Mouse (Mus musculus): ENCODE data around the gene Fam110a. TPM values are rescaled to one million over a fixed set of nuclear protein-coding genes. Genes with fewer than 3 reads are reported as not detected.

Gene Fam110a
- polyA plus RNA-seq, 1 experiment = 24.3 TPM

DNA sequence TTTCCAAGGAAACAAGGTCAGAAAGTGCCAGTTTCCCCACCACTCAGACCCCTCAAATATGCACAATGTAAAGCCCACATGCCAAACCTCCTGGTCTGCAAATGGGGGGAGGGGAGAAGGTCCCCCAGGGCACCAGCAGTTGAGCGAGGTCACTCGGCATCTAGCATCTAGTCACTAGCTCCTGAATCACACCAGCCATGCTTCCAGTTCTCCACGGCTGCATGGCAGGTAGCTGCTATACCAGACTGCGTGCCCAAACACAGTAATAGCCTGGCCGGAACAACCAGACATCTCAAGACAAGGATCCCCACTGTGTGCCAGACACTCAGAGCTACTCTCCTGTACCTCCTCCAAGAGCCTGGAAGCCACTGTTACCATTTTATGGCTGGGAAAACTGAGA is 8.3 kb downstream of the Fam110a start:
- H3K27me3 ChIP-seq (ENCODE audit: control insufficient read depth, insufficient read depth, insufficient read length) = no peaks in the 10 kb centered on the region
- peaks cover 75% of the 10 kb centered on the region for H3K79me2 ChIP-seq (ENCODE audit: control insufficient read depth, insufficient read depth)
- TF ChIP-seq FOSL1 (IDR thresholded peaks at IDR 0.05; ENCODE audit: insufficient read depth, low read length, poor library complexity, severe bottlenecking) (no peak), MYOD1 (IDR thresholded peaks at IDR 0.05; ENCODE audit: control insufficient read depth, insufficient read length, low read depth) (no peak), MAX (IDR thresholded peaks at IDR 0.05) (no peak), CTCF (IDR thresholded peaks at IDR 0.05; ENCODE audit: control insufficient read depth, insufficient read depth, insufficient read length) (no peak), MYOG (IDR thresholded peaks at IDR 0.05; ENCODE audit: control insufficient read depth, extremely low read depth, insufficient read length) (no peak), CEBPB (IDR thresholded peaks at IDR 0.05; ENCODE audit: low read depth) (no peak), USF1 (IDR thresholded peaks at IDR 0.05; ENCODE audit: low read depth) (no peak)
- H3K4me3 ChIP-seq (ENCODE audit: insufficient read depth, poor library complexity, severe bottlenecking) = no peak overlapping the region
- H3K36me3 ChIP-seq (ENCODE audit: control insufficient read depth, insufficient read depth) = peaks cover 48% of the 10 kb centered on the region
- H3K79me3 ChIP-seq (ENCODE audit: low read depth) = peaks cover 51% of the 10 kb centered on the region
- no peak overlapping the region for H3ac ChIP-seq (ENCODE audit: control insufficient read depth, insufficient read length, low read depth)

DNA sequence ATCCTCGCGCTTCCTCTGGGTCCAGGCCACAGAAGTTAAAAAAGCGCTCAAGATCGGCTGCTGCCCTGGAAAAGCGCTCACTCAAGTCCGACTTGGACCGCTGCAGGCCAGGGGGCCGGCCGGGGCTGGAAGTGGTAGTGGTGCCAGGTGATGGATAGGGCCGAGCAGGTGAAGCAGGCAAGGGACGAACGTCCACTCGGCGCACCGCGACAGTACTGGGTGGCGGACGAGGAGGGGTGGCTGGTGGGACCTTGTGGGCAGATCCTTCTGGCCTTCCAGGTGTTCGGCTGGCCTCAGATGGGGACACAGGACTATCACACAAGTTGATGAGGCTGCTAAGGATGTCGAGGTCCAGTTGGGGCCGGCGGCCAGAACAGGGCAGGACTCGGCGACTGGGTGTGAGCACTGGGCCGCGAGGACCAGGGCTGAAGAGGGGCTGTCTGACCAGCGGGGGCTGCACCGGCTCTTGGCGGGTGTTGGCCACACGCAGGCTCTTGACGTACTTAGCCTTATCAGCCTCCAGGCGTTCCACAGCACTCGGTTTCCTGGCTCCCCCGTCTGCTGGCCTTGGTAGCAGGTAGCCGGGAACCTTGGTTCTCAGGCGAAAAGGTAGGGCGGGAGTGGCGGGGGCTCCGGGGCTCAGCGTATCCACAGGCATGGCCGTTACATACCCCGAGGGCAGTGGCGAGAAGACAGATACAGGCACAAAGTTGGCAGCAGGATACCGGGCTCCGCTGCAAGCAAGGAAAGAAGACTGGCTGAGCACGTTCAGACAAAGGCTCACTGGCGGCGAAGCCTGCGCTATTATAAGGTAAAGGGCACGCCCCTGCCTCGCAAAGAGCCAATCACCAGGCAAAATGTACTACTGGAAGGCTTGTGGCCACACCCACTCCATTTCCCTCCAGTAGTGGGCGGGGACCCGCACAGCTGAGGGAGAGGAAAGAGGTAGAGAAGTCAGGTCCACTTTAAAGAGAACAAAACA is 9.5 kb downstream of the Fam110a start:
- TF ChIP-seq USF1 (IDR thresholded peaks at IDR 0.05; ENCODE audit: low read depth) = no peak
- no peak for TF ChIP-seq MAX (IDR thresholded peaks at IDR 0.05)
- TF ChIP-seq MYOD1 (IDR thresholded peaks at IDR 0.05; ENCODE audit: control insufficient read depth, insufficient read length, low read depth) = no peak
- no peak for TF ChIP-seq MYOG (IDR thresholded peaks at IDR 0.05; ENCODE audit: control insufficient read depth, extremely low read depth, insufficient read length)
- TF ChIP-seq CEBPB (IDR thresholded peaks at IDR 0.05; ENCODE audit: low read depth) = no peak
- H3ac ChIP-seq (ENCODE audit: control insufficient read depth, insufficient read length, low read depth) = no peak overlapping the region
- no peaks in the 10 kb centered on the region for H3K27me3 ChIP-seq (ENCODE audit: control insufficient read depth, insufficient read depth, insufficient read length)
- no peak overlapping the region for H3K4me3 ChIP-seq (ENCODE audit: insufficient read depth, poor library complexity, severe bottlenecking)
- peaks cover 40% of the 10 kb centered on the region for H3K79me3 ChIP-seq (ENCODE audit: low read depth)
- H3K36me3 ChIP-seq (ENCODE audit: control insufficient read depth, insufficient read depth) = peaks cover 47% of the 10 kb centered on the region
- peaks cover 62% of the 10 kb centered on the region for H3K79me2 ChIP-seq (ENCODE audit: control insufficient read depth, insufficient read depth)

DNA sequence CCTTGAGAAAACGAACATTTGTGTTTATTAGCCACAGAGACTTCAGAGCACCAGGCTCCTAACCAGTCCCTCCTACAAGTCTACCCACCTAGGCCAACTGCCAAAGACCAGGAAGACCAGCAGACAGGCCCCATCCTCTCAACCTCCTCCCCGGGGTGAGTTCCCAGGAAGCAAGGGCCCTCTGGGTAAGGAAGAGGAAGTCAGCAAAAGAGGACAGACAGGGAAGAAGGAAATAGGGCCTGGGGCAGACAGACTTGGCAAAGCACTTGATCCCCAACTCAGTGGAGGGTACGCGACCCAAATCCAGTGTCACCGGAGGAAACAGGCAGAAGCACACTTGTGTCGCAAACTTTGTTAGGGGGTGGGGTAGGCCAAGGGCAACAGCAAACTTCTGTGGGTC is 10.6 kb downstream of the Fam110a start:
- Histone ChIP-seq H3K79me3 (ENCODE audit: low read depth) (peaks cover 35% of the 10 kb centered on the region), H3K27me3 (ENCODE audit: control insufficient read depth, insufficient read depth, insufficient read length) (no peaks in the 10 kb centered on the region), H3ac (ENCODE audit: control insufficient read depth, insufficient read length, low read depth) (no peak overlapping the region), H3K79me2 (ENCODE audit: control insufficient read depth, insufficient read depth) (peaks cover 51% of the 10 kb centered on the region), H3K36me3 (ENCODE audit: control insufficient read depth, insufficient read depth) (peaks cover 47% of the 10 kb centered on the region), H3K4me3 (ENCODE audit: insufficient read depth, poor library complexity, severe bottlenecking) (no peak overlapping the region)
- no peak for TF ChIP-seq CTCF (IDR thresholded peaks at IDR 0.05; ENCODE audit: control insufficient read depth, insufficient read depth, insufficient read length)
- no peak for TF ChIP-seq MAX (IDR thresholded peaks at IDR 0.05)
- TF ChIP-seq FOSL1 (IDR thresholded peaks at IDR 0.05; ENCODE audit: insufficient read depth, low read length, poor library complexity, severe bottlenecking) = no peak
- TF ChIP-seq USF1 (IDR thresholded peaks at IDR 0.05; ENCODE audit: low read depth) = no peak
- no peak for TF ChIP-seq MYOG (IDR thresholded peaks at IDR 0.05; ENCODE audit: control insufficient read depth, extremely low read depth, insufficient read length)
- no peak for TF ChIP-seq CEBPB (IDR thresholded peaks at IDR 0.05; ENCODE audit: low read depth)
- TF ChIP-seq MYOD1 (IDR thresholded peaks at IDR 0.05; ENCODE audit: control insufficient read depth, insufficient read length, low read depth) = no peak

DNA sequence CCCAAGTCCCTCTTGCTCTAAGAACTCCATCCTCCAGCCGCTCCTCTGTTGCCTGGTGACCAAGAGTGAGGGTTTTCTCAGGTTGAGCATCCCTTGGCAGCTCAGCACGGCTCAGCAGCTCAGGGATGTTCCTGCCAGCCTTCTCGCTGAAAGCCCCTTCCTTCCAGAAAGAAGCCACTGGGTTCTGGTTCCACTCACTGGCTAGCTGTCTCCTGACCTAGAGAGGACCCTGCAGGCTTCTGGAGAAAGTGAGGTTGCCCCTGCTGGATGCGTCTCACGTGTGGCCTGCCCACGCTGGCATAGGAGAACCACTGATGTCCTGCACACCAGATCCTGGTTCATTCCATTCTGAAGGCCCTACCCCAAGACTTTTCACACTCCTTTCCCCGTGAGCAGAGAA is 11.0 kb downstream of the Fam110a start:
- Histone ChIP-seq H3K27me3 (ENCODE audit: control insufficient read depth, insufficient read depth, insufficient read length) (no peaks in the 10 kb centered on the region), H3K79me3 (ENCODE audit: low read depth) (peaks cover 35% of the 10 kb centered on the region), H3ac (ENCODE audit: control insufficient read depth, insufficient read length, low read depth) (no peak overlapping the region), H3K79me2 (ENCODE audit: control insufficient read depth, insufficient read depth) (peaks cover 47% of the 10 kb centered on the region), H3K4me3 (ENCODE audit: insufficient read depth, poor library complexity, severe bottlenecking) (no peak overlapping the region), H3K36me3 (ENCODE audit: control insufficient read depth, insufficient read depth) (peaks cover 47% of the 10 kb centered on the region)
- TF ChIP-seq CTCF (IDR thresholded peaks at IDR 0.05; ENCODE audit: control insufficient read depth, insufficient read depth, insufficient read length) (no peak), USF1 (IDR thresholded peaks at IDR 0.05; ENCODE audit: low read depth) (no peak), MYOG (IDR thresholded peaks at IDR 0.05; ENCODE audit: control insufficient read depth, extremely low read depth, insufficient read length) (no peak), FOSL1 (IDR thresholded peaks at IDR 0.05; ENCODE audit: insufficient read depth, low read length, poor library complexity, severe bottlenecking) (no peak), MAX (IDR thresholded peaks at IDR 0.05) (no peak)

DNA sequence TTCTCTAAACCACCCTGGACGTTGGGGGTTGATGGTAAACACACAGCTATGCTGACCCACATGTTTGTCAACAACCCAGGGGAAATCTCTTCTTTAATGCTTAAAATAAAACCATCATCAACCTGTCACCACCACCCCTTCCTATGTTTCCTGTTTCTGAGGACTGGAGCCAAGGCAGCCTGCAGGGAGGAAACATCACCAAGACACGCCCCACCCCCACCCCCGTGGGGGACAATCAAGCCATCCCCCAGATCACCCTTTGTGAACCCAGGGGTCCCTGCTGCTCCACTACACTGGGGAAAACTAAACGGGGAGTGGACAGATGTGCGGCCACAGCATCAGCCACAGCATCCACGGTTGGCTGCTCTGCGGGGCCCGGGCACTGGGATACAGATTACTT is 11.6 kb downstream of the Fam110a start:
- peaks cover 42% of the 10 kb centered on the region for H3K79me2 ChIP-seq (ENCODE audit: control insufficient read depth, insufficient read depth)
- no peak overlapping the region for H3K4me3 ChIP-seq (ENCODE audit: insufficient read depth, poor library complexity, severe bottlenecking)
- H3K36me3 ChIP-seq (ENCODE audit: control insufficient read depth, insufficient read depth) = peaks cover 47% of the 10 kb centered on the region
- no peaks in the 10 kb centered on the region for H3K27me3 ChIP-seq (ENCODE audit: control insufficient read depth, insufficient read depth, insufficient read length)
- peaks cover 34% of the 10 kb centered on the region for H3K79me3 ChIP-seq (ENCODE audit: low read depth)
- no peak overlapping the region for H3ac ChIP-seq (ENCODE audit: control insufficient read depth, insufficient read length, low read depth)
- TF ChIP-seq FOSL1 (IDR thresholded peaks at IDR 0.05; ENCODE audit: insufficient read depth, low read length, poor library complexity, severe bottlenecking) (no peak), MYOD1 (IDR thresholded peaks at IDR 0.05; ENCODE audit: control insufficient read depth, insufficient read length, low read depth) (no peak), CTCF (IDR thresholded peaks at IDR 0.05; ENCODE audit: control insufficient read depth, insufficient read depth, insufficient read length) (no peak), MYOG (IDR thresholded peaks at IDR 0.05; ENCODE audit: control insufficient read depth, extremely low read depth, insufficient read length) (no peak), USF1 (IDR thresholded peaks at IDR 0.05; ENCODE audit: low read depth) (no peak), CEBPB (IDR thresholded peaks at IDR 0.05; ENCODE audit: low read depth) (no peak), MAX (IDR thresholded peaks at IDR 0.05) (no peak)

Measured in C2C12 (cell line).